Mouse (Mus musculus) small intestine, adult 2 months (tissue): ENCODE measurements at regions not wholly inside any gene's neighbourhood (a gene's known extent, or its start where the extent isn't known, plus 50 kb on each side); places are given as distances from the start of the nearest gene placed in this dataset.

Source experiments
- H3K27ac ChIP-seq: fragments of 200-500 bp; 2 replicates; pipeline ENCODE4 v1.5.1; 2012; ENCODE audit warnings: low read depth, low read length, control low read depth, inconsistent platforms; ENCODE audit not compliant: insufficient read depth
- H3K27me3 ChIP-seq: fragments of 200-500 bp; 2 replicates; pipeline ENCODE4 v1.6.1; 2012; ENCODE audit warnings: mild to moderate bottlenecking, moderate library complexity, low read length, inconsistent platforms; ENCODE audit not compliant: control insufficient read depth, insufficient read depth
- H3K36me3 ChIP-seq: fragments of 200-500 bp; 2 replicates; pipeline ENCODE4 v1.6.1; 2012; ENCODE audit warnings: mild to moderate bottlenecking, low read length, control low read depth, inconsistent platforms; ENCODE audit not compliant: control insufficient read depth, insufficient read depth
- H3K4me1 ChIP-seq: fragments of 200-500 bp; 2 replicates; pipeline ENCODE4 v1.6.1; 2012; ENCODE audit warnings: low read length, inconsistent platforms, mixed read lengths; ENCODE audit not compliant: control insufficient read depth, insufficient read depth, insufficient read length
- H3K4me3 ChIP-seq: fragments of 200-500 bp; 2 replicates; pipeline ENCODE4 v1.5.1; 2012; ENCODE audit warnings: low read depth, mild to moderate bottlenecking, control low read depth, inconsistent platforms, low read length, moderate library complexity
- CTCF ChIP-seq: fragments of 200-500 bp; IDR thresholded peaks from 2 replicates; pipeline ENCODE4 v1.5.1; 2012; ENCODE audit warnings: low read depth, mild to moderate bottlenecking, control low read depth, inconsistent platforms, low read length, moderate library complexity, mixed read lengths; ENCODE audit not compliant: insufficient replicate concordance, insufficient read length; ENCODE audit errors: extremely low read depth
- POLR2A ChIP-seq: fragments of 200-500 bp; IDR thresholded peaks from 2 replicates; pipeline ENCODE4 v1.6.1; 2012; ENCODE audit warnings: low read depth, mild to moderate bottlenecking, control low read depth, inconsistent platforms, low read length, moderate library complexity
- WGBS: fragments of 180-500 bp; shearing (Covaris S2); methylation state at CpG from one replicate; pipeline ENCODE4 v1.1.7; 2018; 5-methylcytosine and 5-hydroxymethylcytosine counted together

- Histone ChIP-seq H3K27ac (no peak overlapping the region), H3K27me3 (no peaks in the 10 kb centered on the region), H3K4me1 (no peaks in the 10 kb centered on the region), H3K36me3 (no peaks in the 10 kb centered on the region), H3K4me3 (no peak overlapping the region)
- TF ChIP-seq CTCF (no peak), POLR2A (no peak)
- 75% methylated on average over 11 of the region's 11 CpGs for WGBS
Measured at GRCm38 (mm10) chr7:68544136-68544535, 204.9 kb downstream of the Arrdc4 start.

DNA sequence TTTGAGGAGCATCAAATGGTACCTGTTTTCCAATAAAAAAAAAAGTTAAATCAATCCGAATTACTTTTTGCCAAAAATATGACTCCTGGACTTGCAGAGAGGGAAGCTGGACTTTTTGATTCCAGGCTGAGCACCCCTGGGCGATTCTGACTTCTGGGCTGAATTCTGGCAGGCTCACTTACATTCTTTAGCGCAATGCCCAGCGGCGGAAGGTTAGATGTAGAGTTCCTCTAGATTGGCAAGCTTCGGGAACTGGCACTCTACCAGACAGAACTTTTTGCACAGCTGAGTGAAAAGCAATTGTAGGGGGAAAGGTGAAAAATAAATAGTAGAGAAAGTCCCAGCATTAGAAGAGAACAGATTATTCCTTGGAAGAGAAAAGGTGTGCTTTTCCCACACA lies 235.5 kb downstream of the Fam169b start:
- H3K4me3 ChIP-seq = no peak overlapping the region
- no peaks in the 10 kb centered on the region for H3K36me3 ChIP-seq
- H3K4me1 ChIP-seq = no peaks in the 10 kb centered on the region
- TF ChIP-seq CTCF (no peak), POLR2A (no peak)
- no peak overlapping the region for H3K27ac ChIP-seq
- no peaks in the 10 kb centered on the region for H3K27me3 ChIP-seq
- WGBS = 81% methylated on average over 6 of the region's 6 CpGs

DNA sequence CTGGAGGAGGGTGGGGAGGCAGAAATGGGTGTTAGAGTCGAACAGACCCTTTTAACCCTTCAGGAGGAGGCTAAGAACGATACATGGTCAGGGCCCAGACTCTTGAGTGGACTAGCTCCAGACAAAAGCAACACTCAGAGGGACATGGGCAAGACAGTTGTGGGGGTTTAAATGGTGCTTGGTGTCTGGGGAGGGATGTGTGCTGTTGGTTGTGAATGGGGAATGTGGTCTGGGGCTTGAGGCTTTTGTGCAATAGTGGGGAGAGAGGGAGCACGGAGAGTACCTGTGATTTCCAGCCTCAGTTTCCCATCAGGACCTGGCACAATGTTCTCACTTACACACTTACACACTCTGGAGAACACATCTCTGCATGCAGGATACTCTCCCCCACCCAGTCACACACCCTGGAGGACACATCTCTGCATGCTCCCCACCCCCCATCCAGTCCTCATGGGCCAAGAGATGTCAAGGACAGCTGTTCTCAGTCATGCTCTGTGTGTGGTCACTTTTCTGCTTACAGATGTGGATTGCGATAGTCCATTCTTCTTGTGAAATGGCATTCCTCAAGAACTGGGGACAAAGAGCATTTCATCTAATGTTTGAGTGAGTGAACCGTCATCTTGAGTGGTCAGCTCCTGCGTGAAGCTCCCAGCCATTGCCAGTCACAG lies 217.6 kb downstream of the Fam169b start:
- WGBS = 71% methylated on average over 6 of the region's 6 CpGs
- H3K27me3 ChIP-seq = no peaks in the 10 kb centered on the region
- H3K36me3 ChIP-seq = no peaks in the 10 kb centered on the region
- TF ChIP-seq POLR2A (no peak), CTCF (no peak)
- no peak overlapping the region for H3K27ac ChIP-seq
- no peak overlapping the region for H3K4me3 ChIP-seq
- no peaks in the 10 kb centered on the region for H3K4me1 ChIP-seq

- WGBS = 80% methylated on average over 3 of the region's 3 CpGs
- no peaks in the 10 kb centered on the region for H3K36me3 ChIP-seq
- H3K27ac ChIP-seq = no peak overlapping the region
- TF ChIP-seq POLR2A (no peak), CTCF (no peak)
- H3K27me3 ChIP-seq = no peaks in the 10 kb centered on the region
- no peak overlapping the region for H3K4me3 ChIP-seq
- H3K4me1 ChIP-seq = no peaks in the 10 kb centered on the region
Measured at GRCm38 (mm10) chr7:68486676-68487075, 213.0 kb downstream of the Fam169b start.

GRCm38 (mm10) chr7:68482553-68482952 lies 208.9 kb downstream of the Fam169b start:
- 13% methylated on average over 10 of the region's 10 CpGs for WGBS
- no peak for TF ChIP-seq CTCF
- TF ChIP-seq POLR2A = no peak

DNA sequence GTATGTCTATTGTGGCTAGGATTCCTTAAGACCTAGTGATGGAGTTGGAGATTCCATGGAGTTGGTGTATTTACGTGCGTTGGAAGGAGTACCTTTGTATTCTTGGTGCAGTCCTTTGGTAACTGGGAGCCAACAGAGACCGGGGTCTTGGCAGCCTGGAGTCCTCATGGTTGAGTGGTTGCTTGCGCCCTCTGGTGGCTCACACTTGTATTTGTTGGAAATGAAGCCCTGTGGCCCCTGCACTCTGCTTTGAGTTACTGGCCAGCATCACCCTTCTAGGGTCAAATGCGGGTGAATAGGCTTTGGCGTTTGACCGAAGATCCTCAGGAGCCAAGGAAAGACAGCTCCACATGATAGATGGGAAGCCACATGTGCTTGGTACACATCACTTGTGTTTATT lies 207.1 kb downstream of the Fam169b start:
- no peaks in the 10 kb centered on the region for H3K4me1 ChIP-seq
- no peaks in the 10 kb centered on the region for H3K36me3 ChIP-seq
- WGBS = 19% methylated on average over 7 of the region's 7 CpGs
- peak; percentile 55; the same call in 1 of the 2 replicates for TF ChIP-seq CTCF
- TF ChIP-seq POLR2A = no peak
- H3K27ac ChIP-seq = no peak overlapping the region
- no peak overlapping the region for H3K4me3 ChIP-seq
- H3K27me3 ChIP-seq = no peaks in the 10 kb centered on the region

More at GRCm38 (mm10) chr7:68482553-68482952, 208.9 kb downstream of the Fam169b start:
- no peaks in the 10 kb centered on the region for H3K4me1 ChIP-seq
- no peak overlapping the region for H3K27ac ChIP-seq
- no peak overlapping the region for H3K4me3 ChIP-seq
- no peaks in the 10 kb centered on the region for H3K36me3 ChIP-seq
- H3K27me3 ChIP-seq = no peaks in the 10 kb centered on the region

GRCm38 (mm10) chr7:68480336-68480735 lies 206.7 kb downstream of the Fam169b start:
- Histone ChIP-seq H3K36me3 (no peaks in the 10 kb centered on the region), H3K4me3 (no peak overlapping the region), H3K27me3 (no peaks in the 10 kb centered on the region), H3K27ac (no peak overlapping the region), H3K4me1 (no peaks in the 10 kb centered on the region)
- 48% methylated on average over 3 of the region's 3 CpGs for WGBS
- TF ChIP-seq POLR2A = no peak
- no peak for TF ChIP-seq CTCF

DNA sequence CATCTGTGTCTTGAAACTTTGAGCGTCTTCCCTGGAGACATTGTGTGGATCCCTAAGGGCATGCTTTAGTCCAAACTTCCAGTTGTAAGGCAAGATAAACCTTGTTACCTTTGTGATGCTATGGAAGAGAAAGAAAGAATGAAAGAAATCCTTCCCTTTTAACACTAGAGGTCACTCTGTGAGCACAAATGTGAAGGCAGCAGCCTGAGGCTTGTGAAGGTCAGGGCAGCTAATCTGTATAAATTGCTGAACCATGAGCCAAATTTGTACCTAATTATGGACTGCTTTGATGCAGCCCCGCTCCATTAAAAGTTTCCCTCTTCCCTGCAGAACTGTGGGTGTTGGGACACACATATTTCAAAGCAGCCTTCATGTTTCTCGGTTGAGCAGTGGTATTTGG lies 204.4 kb downstream of the Fam169b start:
- 68% methylated on average over 3 of the region's 3 CpGs for WGBS
- Histone ChIP-seq H3K4me3 (no peak overlapping the region), H3K36me3 (no peaks in the 10 kb centered on the region), H3K27ac (no peak overlapping the region), H3K4me1 (no peaks in the 10 kb centered on the region), H3K27me3 (no peaks in the 10 kb centered on the region)
- no peak for TF ChIP-seq CTCF
- no peak for TF ChIP-seq POLR2A
